Mouse (Mus musculus): Measurements from ENCODE around the gene Grem1. TPM values are rescaled to one million over a fixed set of nuclear protein-coding genes. Genes with fewer than 3 reads are reported as not detected.

Grem1 gene
- polyA plus RNA-seq, 1 experiment from 2014 or later: 11.5 TPM

DNA sequence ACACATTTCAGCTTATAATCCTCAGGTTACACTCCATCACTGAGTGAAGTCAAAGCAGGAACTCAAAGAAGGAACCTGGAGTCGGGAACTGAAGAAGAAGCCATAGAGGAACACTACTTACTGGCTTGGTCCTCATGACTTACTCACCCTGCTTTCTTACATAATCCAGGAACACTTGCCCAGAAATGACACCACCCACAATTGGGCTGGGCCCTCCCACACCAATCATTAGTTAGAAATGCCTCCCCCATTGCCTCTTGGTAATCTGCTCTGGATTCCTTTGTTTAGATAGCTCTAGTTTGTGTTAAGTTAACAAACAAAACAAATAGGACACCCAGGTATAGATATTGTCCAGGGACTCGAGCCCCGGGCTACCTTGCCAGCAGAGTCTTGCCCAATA, 29.9 kb downstream of the Grem1 start:
- Histone ChIP-seq H3K27me3 (replicated peaks; ENCODE audit: control insufficient read depth, insufficient read depth, low read length) (no peaks in the 10 kb centered on the region), H3K9me3 (ENCODE audit: control insufficient read depth, low read length) (no peaks in the 10 kb centered on the region), H3K36me3 (ENCODE audit: control insufficient read depth, insufficient read depth, low read length) (no peaks in the 10 kb centered on the region), H3K4me3 (ENCODE audit: low read depth, low read length) (no peak overlapping the region), H3K9ac (ENCODE audit: low read length) (no peak overlapping the region), H3K4me2 (ENCODE audit: low read length) (no peak overlapping the region), H3K4me1 (replicated peaks; ENCODE audit: control insufficient read depth, insufficient read depth, low read length) (no peaks in the 10 kb centered on the region), H3K27ac (ENCODE audit: low read depth) (no peak overlapping the region)
- 90% methylated on average over 3 of the region's 3 CpGs for WGBS
- ATAC-seq (replicated peaks; ENCODE audit: low FRiP score, low TSS enrichment, low read depth): no peak
- DNase-seq (ENCODE audit: low spot score): no peak

- Histone ChIP-seq H3K9ac (ENCODE audit: low read length) (no peak overlapping the region), H3K36me3 (ENCODE audit: control insufficient read depth, insufficient read depth, low read length) (no peaks in the 10 kb centered on the region), H3K27me3 (replicated peaks; ENCODE audit: control insufficient read depth, insufficient read depth, low read length) (no peaks in the 10 kb centered on the region), H3K9me3 (ENCODE audit: control insufficient read depth, low read length) (no peaks in the 10 kb centered on the region), H3K4me1 (replicated peaks; ENCODE audit: control insufficient read depth, insufficient read depth, low read length) (no peaks in the 10 kb centered on the region), H3K27ac (ENCODE audit: low read depth) (no peak overlapping the region), H3K4me2 (ENCODE audit: low read length) (no peak overlapping the region), H3K4me3 (ENCODE audit: low read depth, low read length) (no peak overlapping the region)
- 62% methylated on average over 2 of the region's 2 CpGs for WGBS
- ATAC-seq (replicated peaks; ENCODE audit: low FRiP score, low TSS enrichment, low read depth) (no peak), DNase-seq (ENCODE audit: low spot score) (no peak)
These were observed 43.6 kb downstream of the Grem1 start for GRCm38 (mm10) chr2:113714801-113715200.

- no peak overlapping the region for H3K27ac ChIP-seq (ENCODE audit: low read depth)
- no peaks in the 10 kb centered on the region for H3K9me3 ChIP-seq (ENCODE audit: control insufficient read depth, low read length)
- no peaks in the 10 kb centered on the region for H3K36me3 ChIP-seq (ENCODE audit: control insufficient read depth, insufficient read depth, low read length)
- H3K27me3 ChIP-seq (replicated peaks; ENCODE audit: control insufficient read depth, insufficient read depth, low read length): no peaks in the 10 kb centered on the region
- H3K9ac ChIP-seq (ENCODE audit: low read length): no peak overlapping the region
- no peak for DNase-seq (ENCODE audit: low spot score)
- no peak for ATAC-seq (replicated peaks; ENCODE audit: low FRiP score, low TSS enrichment, low read depth)
- H3K4me2 ChIP-seq (ENCODE audit: low read length): no peak overlapping the region
- H3K4me1 ChIP-seq (replicated peaks; ENCODE audit: control insufficient read depth, insufficient read depth, low read length): no peaks in the 10 kb centered on the region
- WGBS: 83% methylated on average over 2 of the region's 2 CpGs
- no peak overlapping the region for H3K4me3 ChIP-seq (ENCODE audit: low read depth, low read length)
These were observed 45.0 kb downstream of the Grem1 start for GRCm38 (mm10) chr2:113713406-113713805.

DNA sequence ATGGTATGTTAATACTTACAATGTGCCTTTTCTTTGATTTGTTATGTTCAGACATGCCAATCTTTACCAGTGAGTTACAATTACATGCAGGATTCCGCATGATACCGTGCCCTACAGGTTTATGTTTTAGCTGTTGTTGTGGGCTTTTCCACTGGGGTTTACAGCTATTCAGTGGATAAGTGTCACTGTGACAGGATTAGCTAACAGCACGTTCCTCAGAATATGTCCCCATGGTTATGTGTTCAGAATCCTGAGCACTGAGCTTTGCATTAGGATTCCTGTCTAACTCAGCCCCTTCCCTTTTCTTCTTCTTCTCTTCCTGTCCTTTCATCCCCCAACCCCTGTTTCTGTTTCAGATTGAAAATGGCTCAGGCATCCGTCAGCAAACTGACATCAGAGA, 50.9 kb downstream of the Grem1 start:
- Histone ChIP-seq H3K27me3 (replicated peaks; ENCODE audit: control insufficient read depth, insufficient read depth, low read length) (no peaks in the 10 kb centered on the region), H3K4me1 (replicated peaks; ENCODE audit: control insufficient read depth, insufficient read depth, low read length) (no peaks in the 10 kb centered on the region), H3K4me3 (ENCODE audit: low read depth, low read length) (no peak overlapping the region), H3K9me3 (ENCODE audit: control insufficient read depth, low read length) (no peaks in the 10 kb centered on the region), H3K36me3 (ENCODE audit: control insufficient read depth, insufficient read depth, low read length) (no peaks in the 10 kb centered on the region), H3K27ac (ENCODE audit: low read depth) (no peak overlapping the region), H3K9ac (ENCODE audit: low read length) (no peak overlapping the region), H3K4me2 (ENCODE audit: low read length) (no peak overlapping the region)
- WGBS: 86% methylated on average over 4 of the region's 4 CpGs
- ATAC-seq (replicated peaks; ENCODE audit: low FRiP score, low TSS enrichment, low read depth): no peak
- no peak for DNase-seq (ENCODE audit: low spot score)

GRCm38 (mm10) chr2:113701507-113701906, 56.9 kb downstream of the Grem1 start:
- 69% methylated on average over 5 of the region's 5 CpGs for WGBS
- Histone ChIP-seq H3K4me1 (replicated peaks; ENCODE audit: control insufficient read depth, insufficient read depth, low read length) (no peaks in the 10 kb centered on the region), H3K9me3 (ENCODE audit: control insufficient read depth, low read length) (no peaks in the 10 kb centered on the region), H3K27ac (ENCODE audit: low read depth) (no peak overlapping the region), H3K27me3 (replicated peaks; ENCODE audit: control insufficient read depth, insufficient read depth, low read length) (no peaks in the 10 kb centered on the region), H3K9ac (ENCODE audit: low read length) (no peak overlapping the region), H3K36me3 (ENCODE audit: control insufficient read depth, insufficient read depth, low read length) (no peaks in the 10 kb centered on the region), H3K4me2 (ENCODE audit: low read length) (no peak overlapping the region), H3K4me3 (ENCODE audit: low read depth, low read length) (no peak overlapping the region)
- ATAC-seq (replicated peaks; ENCODE audit: low FRiP score, low TSS enrichment, low read depth) (no peak), DNase-seq (ENCODE audit: low spot score) (no peak)

- Histone ChIP-seq H3K4me3 (ENCODE audit: low read depth, low read length) (no peak overlapping the region), H3K27me3 (replicated peaks; ENCODE audit: control insufficient read depth, insufficient read depth, low read length) (no peaks in the 10 kb centered on the region), H3K36me3 (ENCODE audit: control insufficient read depth, insufficient read depth, low read length) (no peaks in the 10 kb centered on the region), H3K9me3 (ENCODE audit: control insufficient read depth, low read length) (no peaks in the 10 kb centered on the region), H3K4me1 (replicated peaks; ENCODE audit: control insufficient read depth, insufficient read depth, low read length) (no peaks in the 10 kb centered on the region), H3K27ac (ENCODE audit: low read depth) (no peak overlapping the region), H3K9ac (ENCODE audit: low read length) (no peak overlapping the region), H3K4me2 (ENCODE audit: low read length) (no peak overlapping the region)
- no peak for DNase-seq (ENCODE audit: low spot score)
- ATAC-seq (replicated peaks; ENCODE audit: low FRiP score, low TSS enrichment, low read depth): no peak
- WGBS: 92% methylated on average over 5 of the region's 5 CpGs
These were observed 61.8 kb downstream of the Grem1 start for GRCm38 (mm10) chr2:113696647-113697046.

DNA sequence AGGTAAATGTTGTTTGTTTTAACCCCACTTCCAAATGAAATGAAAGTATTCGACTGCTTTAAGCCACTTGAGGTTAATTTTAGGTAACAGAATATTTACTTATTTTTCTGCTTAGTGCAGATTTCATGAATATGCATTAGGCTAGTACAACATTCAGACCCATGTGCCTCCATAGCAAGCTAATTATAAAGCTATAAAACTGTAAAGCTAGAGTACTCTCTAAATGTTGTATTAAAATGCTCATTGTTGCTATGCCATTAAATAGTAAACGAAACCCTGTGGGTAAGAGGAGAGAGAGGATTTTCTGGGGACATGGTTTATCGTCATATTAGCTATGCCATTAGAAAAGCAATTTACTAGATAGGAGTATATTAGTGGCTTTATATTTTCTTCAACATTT, 62.2 kb downstream of the Grem1 start:
- no peak overlapping the region for H3K4me2 ChIP-seq (ENCODE audit: low read length)
- no peaks in the 10 kb centered on the region for H3K27me3 ChIP-seq (replicated peaks; ENCODE audit: control insufficient read depth, insufficient read depth, low read length)
- ATAC-seq (replicated peaks; ENCODE audit: low FRiP score, low TSS enrichment, low read depth): no peak
- DNase-seq (ENCODE audit: low spot score): no peak
- H3K36me3 ChIP-seq (ENCODE audit: control insufficient read depth, insufficient read depth, low read length): no peaks in the 10 kb centered on the region
- no peak overlapping the region for H3K27ac ChIP-seq (ENCODE audit: low read depth)
- H3K9me3 ChIP-seq (ENCODE audit: control insufficient read depth, low read length): no peaks in the 10 kb centered on the region
- WGBS: 85% methylated on average over 3 of the region's 3 CpGs
- H3K4me1 ChIP-seq (replicated peaks; ENCODE audit: control insufficient read depth, insufficient read depth, low read length): no peaks in the 10 kb centered on the region
- H3K9ac ChIP-seq (ENCODE audit: low read length): no peak overlapping the region
- H3K4me3 ChIP-seq (ENCODE audit: low read depth, low read length): no peak overlapping the region

Other genes starting within 250 kb of the Grem1 start
- gene Scg5, start 70.5 kb upstream of the Grem1 start, polyA plus RNA-seq (2014; fragmentation: Nextera tagmentation; extraction: Ambion mirVana): 17.5 and 18.0 TPM in 2 replicates
- 4.7 and 5.2 TPM in 2 replicates for gene Arhgap11a, start 90.0 kb upstream of the Grem1 start, polyA plus RNA-seq (2014; fragmentation: Nextera tagmentation; extraction: Ambion mirVana)